Mouse (Mus musculus) natural killer cell, adult 2 months (primary cell): ENCODE results near the gene Hpcal1.
"Not testable (repeated sequence)": the region's sequence is repeated elsewhere in the genome, so short reads cannot be mapped to it uniquely, and the experiment has no call there.

ENCODE experiments used
- DNase-seq, 2 experiments: peaks; one replicate each; pipeline ENCODE4 v3.0.0; 2022; ENCODE audit warnings: low spot score in 2 of 2

The Hpcal1 gene

GRCm38 (mm10) chr12:17738473-17738872 is 47.8 kb downstream of the Hpcal1 start:
- DNase-seq = no peak

GRCm38 (mm10) chr12:17740226-17740625 is 49.6 kb downstream of the Hpcal1 start:
- DNase-seq = no peak

- no peak for DNase-seq
These were observed 51.1 kb downstream of the Hpcal1 start for GRCm38 (mm10) chr12:17741637-17742364.

- DNase-seq = no peak
These were observed 52.1 kb downstream of the Hpcal1 start for GRCm38 (mm10) chr12:17742571-17743321.

GRCm38 (mm10) chr12:17745431-17745830 is 54.8 kb downstream of the Hpcal1 start:
- DNase-seq = no peak

- no peak for DNase-seq
These were observed 56.1 kb downstream of the Hpcal1 start for GRCm38 (mm10) chr12:17746725-17747124.

- DNase-seq = no peak
These were observed 56.8 kb downstream of the Hpcal1 start for GRCm38 (mm10) chr12:17747191-17748154.

GRCm38 (mm10) chr12:17748155-17748529 is 57.5 kb downstream of the Hpcal1 start:
- no peak for DNase-seq

GRCm38 (mm10) chr12:17749784-17750183 is 59.1 kb downstream of the Hpcal1 start:
- no peak for DNase-seq

GRCm38 (mm10) chr12:17750500-17750899 is 59.8 kb downstream of the Hpcal1 start:
- no peak for DNase-seq

- DNase-seq = no peak
These were observed 62.2 kb downstream of the Hpcal1 start for GRCm38 (mm10) chr12:17752828-17753227.

- DNase-seq = no peak
These were observed 64.1 kb downstream of the Hpcal1 start for GRCm38 (mm10) chr12:17754771-17755170.

GRCm38 (mm10) chr12:17756891-17757290 is 66.2 kb downstream of the Hpcal1 start:
- no peak for DNase-seq

- no peak for DNase-seq
These were observed 71.8 kb downstream of the Hpcal1 start for GRCm38 (mm10) chr12:17762286-17762933.

GRCm38 (mm10) chr12:17763054-17763453 is 72.4 kb downstream of the Hpcal1 start:
- DNase-seq = no peak

GRCm38 (mm10) chr12:17764005-17764404 is 73.3 kb downstream of the Hpcal1 start:
- DNase-seq = no peak

- not testable (repeated sequence) for DNase-seq
These were observed 76.9 kb downstream of the Hpcal1 start for GRCm38 (mm10) chr12:17767567-17767966.

GRCm38 (mm10) chr12:17769476-17770172 is 79.0 kb downstream of the Hpcal1 start:
- DNase-seq = no peak

- DNase-seq = no peak
These were observed 79.9 kb downstream of the Hpcal1 start for GRCm38 (mm10) chr12:17770538-17770937.

GRCm38 (mm10) chr12:17773721-17774120 is 83.1 kb downstream of the Hpcal1 start:
- DNase-seq = not testable (repeated sequence)

- not testable (repeated sequence) for DNase-seq
These were observed 84.2 kb downstream of the Hpcal1 start for GRCm38 (mm10) chr12:17774842-17775241.
